In genomic region chr12:9024736-9025135, GRCm38 (mm10) we compare ENCODE assay signal across 12 mouse cellular contexts.
"Had no signal": no experiment of that assay in that cellular context is flagged by ENCODE, and none has a peak within 500 bp of the region (broad histone marks: within the 10 kb centered on the region; RNA-seq: fewer than 3 reads in every experiment).

No protein-coding gene starts in this region.

- H3K4me2 ChIP-seq: limb, embryonic 15.5 days; liver, embryonic 13.5 days; lung, embryonic 15.5 days; midbrain, embryonic 12.5 days; neural tube, embryonic 13.5 days had no signal

- DNase-seq: kidney, postnatal 36 days; layer of hippocampus, adult 9-11 months; layer of hippocampus, postnatal 36 days; liver, embryonic 13.5 days; liver, postnatal 0 days; lung, postnatal 14 days; right cerebral cortex, postnatal 14 days had no signal

- H3K4me1 ChIP-seq: limb, embryonic 15.5 days; liver, embryonic 13.5 days; lung, embryonic 15.5 days; midbrain, embryonic 12.5 days; neural tube, embryonic 13.5 days had no signal

- H3K9me3 ChIP-seq: limb, embryonic 15.5 days; liver, embryonic 13.5 days; lung, embryonic 15.5 days; midbrain, embryonic 12.5 days; neural tube, embryonic 13.5 days had no signal

- H3K27me3 ChIP-seq: limb, embryonic 15.5 days; liver, embryonic 13.5 days; lung, embryonic 15.5 days; midbrain, embryonic 12.5 days; neural tube, embryonic 13.5 days had no signal

- H3K9ac ChIP-seq: limb, embryonic 15.5 days; liver, embryonic 13.5 days; liver, postnatal 0 days; lung, embryonic 15.5 days; midbrain, embryonic 12.5 days; neural tube, embryonic 13.5 days had no signal

- H3K27ac ChIP-seq: limb, embryonic 15.5 days; liver, embryonic 13.5 days; lung, embryonic 15.5 days; midbrain, embryonic 12.5 days; neural tube, embryonic 13.5 days had no signal

- ATAC-seq: liver, postnatal 0 days; midbrain, embryonic 16.5 days had no signal

- H3K36me3 ChIP-seq: liver, embryonic 13.5 days; lung, embryonic 15.5 days had no signal

- H3K4me3 ChIP-seq: limb, embryonic 15.5 days; liver, embryonic 13.5 days; lung, embryonic 15.5 days; midbrain, embryonic 12.5 days; neural tube, embryonic 13.5 days had no signal
